Mouse (Mus musculus): Measurements from ENCODE around the gene Rnpep.

GRCm38 (mm10) chr1:135283826-135284291 is at the start of gene Rnpep:
- TF ChIP-seq POLR2A (IDR thresholded peaks at IDR 0.05; ENCODE audit: insufficient read length, low read depth) (peak; percentile 79), POLR2AphosphoS2 (IDR thresholded peaks at IDR 0.05; ENCODE audit: insufficient read length, low read depth) (peak; percentile 83), TCF12 (IDR thresholded peaks at IDR 0.05; ENCODE audit: insufficient read depth, poor library complexity, severe bottlenecking) (no peak), USF1 (IDR thresholded peaks at IDR 0.05; ENCODE audit: low read depth) (no peak)
